Mouse (Mus musculus): ENCODE data around the gene Otc.
A peak's percentile ranks its signal among the peaks of the same experiment; 100 is the strongest.

Otc gene

GRCm38 (mm10) chrX:10251852-10252504 lies at the start of gene Otc:
Gene Otc, plus strand, starts transcription at chrX:10252305.
- no peak for DNase-seq

GRCm38 (mm10) chrX:10205937-10206336 lies 46.2 kb upstream of the Otc start:
- DNase-seq: no peak

GRCm38 (mm10) chrX:10215972-10216371 lies 36.1 kb upstream of the Otc start:
- no peak for DNase-seq

- peak; percentile 93 to 94 for DNase-seq
These were observed 35.6 kb upstream of the Otc start, which contains the start of gene Rpgr for GRCm38 (mm10) chrX:10216410-10216949. Gene Rpgr, minus strand, starts transcription at chrX:10216920.

- no peak for DNase-seq
These were observed 32.8 kb upstream of the Otc start for GRCm38 (mm10) chrX:10219281-10219680.

- DNase-seq: no peak
These were observed 19.1 kb upstream of the Otc start for GRCm38 (mm10) chrX:10233051-10233450.

GRCm38 (mm10) chrX:10234617-10235016 lies 17.5 kb upstream of the Otc start:
- DNase-seq: no peak

- no peak for DNase-seq
These were observed 12.6 kb upstream of the Otc start for GRCm38 (mm10) chrX:10239515-10239914.

- no peak for DNase-seq
These were observed 8.2 kb upstream of the Otc start for GRCm38 (mm10) chrX:10243916-10244315.

GRCm38 (mm10) chrX:10251357-10251756 lies 748 bp upstream of the Otc start:
- no peak for DNase-seq

GRCm38 (mm10) chrX:10257774-10258173 lies 5.7 kb downstream of the Otc start:
- DNase-seq: no peak

GRCm38 (mm10) chrX:10258260-10258659 lies 6.2 kb downstream of the Otc start:
- DNase-seq: no peak

- DNase-seq: no peak
These were observed 16.2 kb downstream of the Otc start for GRCm38 (mm10) chrX:10268308-10268707.

- no peak for DNase-seq
These were observed 16.8 kb downstream of the Otc start for GRCm38 (mm10) chrX:10268761-10269437.

- no peak for DNase-seq
These were observed 45.2 kb downstream of the Otc start for GRCm38 (mm10) chrX:10297341-10297740.

GRCm38 (mm10) chrX:10318176-10318575 lies 66.1 kb downstream of the Otc start:
- no peak for DNase-seq

- DNase-seq: no peak
These were observed 78.1 kb downstream of the Otc start for GRCm38 (mm10) chrX:10330246-10330645.

- no peak for DNase-seq
These were observed 79.6 kb downstream of the Otc start for GRCm38 (mm10) chrX:10331749-10332148.

GRCm38 (mm10) chrX:10336816-10337215 lies 84.7 kb downstream of the Otc start:
- DNase-seq: no peak

GRCm38 (mm10) chrX:10355867-10356266 lies 103.8 kb downstream of the Otc start:
- no peak for DNase-seq
